Mouse (Mus musculus) hindbrain, embryonic 13.5 days (tissue): Measurements from ENCODE around the gene Olfr1335. TPM values are rescaled to one million over a fixed set of nuclear protein-coding genes. Genes with fewer than 3 reads are reported as not detected.
"Not testable (repeated sequence)": the region's sequence is repeated elsewhere in the genome, so short reads cannot be mapped to it uniquely, and the experiment has no call there.

Experiments used
- ATAC-seq: fragments of 200-750 bp; cut with Nextera tagmentation; 2 replicates; pipeline ENCODE4 v1.8.0; 2017; ENCODE audit warnings: moderate TSS enrichment; ENCODE audit not compliant: low FRiP score
- H3K27ac ChIP-seq: fragments of 300-500 bp; sonication (generic); 2 replicates; pipeline ENCODE4 v1.5.1; 2015; ENCODE audit warnings: inconsistent platforms, mild to moderate bottlenecking, moderate library complexity
- H3K27me3 ChIP-seq: fragments of 300-500 bp; sonication (generic); 2 replicates; pipeline ENCODE4 v1.6.1; 2015; ENCODE audit warnings: mild to moderate bottlenecking, inconsistent platforms
- H3K36me3 ChIP-seq: fragments of 300-500 bp; sonication (generic); 2 replicates; pipeline ENCODE4 v1.6.1; 2015; ENCODE audit warnings: mild to moderate bottlenecking, inconsistent platforms
- H3K4me1 ChIP-seq: fragments of 300-500 bp; sonication (generic); replicated peaks from 2 replicates; pipeline ENCODE4 v1.6.1; 2015; ENCODE audit warnings: inconsistent platforms
- H3K4me2 ChIP-seq: fragments of 300-500 bp; sonication (generic); 2 replicates; pipeline ENCODE4 v1.6.1; 2015; ENCODE audit warnings: inconsistent platforms, mild to moderate bottlenecking, moderate library complexity
- H3K4me3 ChIP-seq: fragments of 300-500 bp; sonication (generic); 2 replicates; pipeline ENCODE4 v1.5.1; 2015; ENCODE audit warnings: mild to moderate bottlenecking, inconsistent platforms
- H3K9ac ChIP-seq: fragments of 300-500 bp; sonication (generic); 2 replicates; pipeline ENCODE4 v1.6.1; 2015; ENCODE audit warnings: mild to moderate bottlenecking, inconsistent platforms
- H3K9me3 ChIP-seq: fragments of 300-500 bp; sonication (generic); 2 replicates; pipeline ENCODE4 v1.6.1; 2016; ENCODE audit warnings: inconsistent platforms
- WGBS: fragments of 180-500 bp; shearing (Covaris S2); methylation state at CpG from one replicate; pipeline ENCODE4 v1.1.7; 2015; 5-methylcytosine and 5-hydroxymethylcytosine counted together
- polyA plus RNA-seq: library from polyadenylated mRNA; unstranded; fragments of >200 nt; fragmentation: Nextera tagmentation; extraction: Ambion mirVana; gene quantifications from 2 replicates; pipeline ENCODE4 v1.2.1, GENCODE M21; 2015

The Olfr1335 gene
- not detected in 2 replicates for polyA plus RNA-seq

DNA sequence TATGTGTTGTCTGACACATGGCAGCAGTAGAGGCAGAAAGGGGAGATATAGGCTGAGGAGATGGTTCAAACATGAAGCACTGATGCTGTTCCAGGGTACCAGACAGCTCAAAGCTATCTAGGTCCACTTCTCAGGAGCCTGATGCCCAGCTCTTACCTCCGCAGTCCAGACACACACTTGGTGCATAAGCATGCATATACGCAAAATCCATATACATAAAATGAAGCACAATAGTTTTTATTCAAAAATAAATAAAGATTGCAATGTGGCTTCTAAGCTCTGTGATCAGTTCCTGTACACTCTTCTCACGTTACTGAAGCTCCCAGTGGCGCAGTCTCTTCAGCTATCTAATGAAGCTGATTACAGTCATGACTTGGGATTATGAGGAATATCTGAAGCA, at the start of gene Olfr1335:
TSS of gene Olfr1335 (minus strand) at position 101 of the 400 bp plus-strand sequence.
- ATAC-seq = no peak
- no peaks in the 10 kb centered on the region for H3K4me1 ChIP-seq
- H3K9ac ChIP-seq = no peak within 1 kb of the TSS
- no peaks in the 10 kb centered on the region for H3K9me3 ChIP-seq
- H3K4me3 ChIP-seq = no peak within 1 kb of the TSS
- no peak within 1 kb of the TSS for H3K4me2 ChIP-seq
- H3K36me3 ChIP-seq = no peaks in the 10 kb centered on the region
- H3K27me3 ChIP-seq = no peaks in the 10 kb centered on the region
- WGBS = 97% methylated on average over 4 of the region's 4 CpGs
- no peak within 1 kb of the TSS for H3K27ac ChIP-seq

DNA sequence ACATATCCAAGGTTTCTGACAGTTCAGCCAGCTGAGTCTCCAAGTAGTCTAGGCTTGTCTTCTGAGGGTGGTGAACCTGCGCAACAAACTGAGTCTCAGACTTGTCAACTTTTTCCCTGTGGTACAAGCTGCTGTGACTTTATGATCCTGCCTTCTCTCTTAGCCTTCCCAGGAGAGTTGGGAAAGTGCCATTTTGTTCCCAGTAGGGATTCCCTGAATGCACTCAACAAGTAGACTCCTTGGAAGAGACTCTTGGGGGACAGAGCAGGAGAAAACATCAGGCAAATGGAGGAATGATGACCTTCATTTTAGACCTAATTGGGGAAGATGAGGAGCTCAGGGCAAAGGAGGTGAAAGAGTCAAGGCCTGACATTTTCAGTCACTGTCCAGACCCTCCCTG, 26.4 kb upstream of the Olfr1335 start, which contains the start of gene Olfr1333:
TSS of gene Olfr1333 (minus strand) at position 101 of the 400 bp plus-strand sequence.
- H3K9ac ChIP-seq = no peak within 1 kb of the TSS
- no peak within 1 kb of the TSS for H3K4me3 ChIP-seq
- H3K4me2 ChIP-seq = no peak within 1 kb of the TSS
- no peaks in the 10 kb centered on the region for H3K9me3 ChIP-seq
- H3K4me1 ChIP-seq = no peaks in the 10 kb centered on the region
- no peaks in the 10 kb centered on the region for H3K27me3 ChIP-seq
- WGBS = 96% methylated on average over 1 of the region's 1 CpGs
- no peaks in the 10 kb centered on the region for H3K36me3 ChIP-seq
- no peak within 1 kb of the TSS for H3K27ac ChIP-seq
- ATAC-seq = no peak

DNA sequence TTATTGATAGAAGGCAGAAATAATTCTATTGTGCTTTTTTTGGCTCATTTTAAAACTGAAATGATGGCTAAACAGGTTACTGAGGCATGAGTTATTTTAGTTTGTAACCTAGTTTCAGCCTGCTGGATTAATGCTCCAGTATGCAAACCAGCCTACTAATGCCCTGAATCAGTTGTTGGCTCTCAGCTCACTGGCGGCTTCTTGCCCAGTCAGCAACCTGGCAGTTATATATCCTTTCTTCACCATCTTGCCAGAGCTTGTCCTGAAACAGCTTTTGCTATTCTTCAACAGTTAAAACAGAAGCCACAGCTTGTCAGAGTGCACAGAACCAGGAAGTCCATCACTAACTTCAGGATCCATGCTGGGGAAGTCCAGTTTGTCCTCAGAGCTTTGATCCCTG, 9.2 kb upstream of the Olfr1335 start:
- Histone ChIP-seq H3K36me3 (no peaks in the 10 kb centered on the region), H3K9ac (no peak overlapping the region)
- ATAC-seq = no peak

DNA sequence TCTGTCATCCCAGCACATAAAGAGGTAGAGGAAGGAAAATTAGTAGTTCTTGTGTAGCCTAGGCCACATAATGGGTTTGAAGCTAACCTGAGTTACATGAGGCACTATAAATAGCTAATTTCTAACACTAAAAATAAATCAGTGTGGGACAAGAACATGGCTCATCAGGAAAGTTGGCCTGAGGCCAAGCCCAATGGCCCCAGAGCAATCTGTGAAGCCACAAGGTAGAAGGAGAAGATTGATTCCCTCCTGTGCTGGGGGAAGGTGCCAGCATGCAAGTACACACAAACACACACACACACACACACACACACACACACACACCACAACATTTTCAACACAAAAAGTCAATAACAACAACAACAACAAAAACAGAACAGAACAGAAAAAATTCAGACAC, 16.9 kb downstream of the Olfr1335 start:
- not testable (repeated sequence) for H3K27ac ChIP-seq, H3K4me3 ChIP-seq, H3K4me1 ChIP-seq, H3K4me2 ChIP-seq, H3K27me3 ChIP-seq, H3K9ac ChIP-seq, H3K36me3 ChIP-seq, H3K9me3 ChIP-seq, ATAC-seq

More for the DNA sequence above, 9.2 kb upstream of the Olfr1335 start:
- no peaks in the 10 kb centered on the region for H3K9me3 ChIP-seq
- no peak overlapping the region for H3K27ac ChIP-seq
- H3K4me2 ChIP-seq = no peak overlapping the region
- H3K27me3 ChIP-seq = no peaks in the 10 kb centered on the region
- no peak overlapping the region for H3K4me3 ChIP-seq
- H3K4me1 ChIP-seq = no peaks in the 10 kb centered on the region
- WGBS = 93% methylated on average over 1 of the region's 1 CpGs

DNA sequence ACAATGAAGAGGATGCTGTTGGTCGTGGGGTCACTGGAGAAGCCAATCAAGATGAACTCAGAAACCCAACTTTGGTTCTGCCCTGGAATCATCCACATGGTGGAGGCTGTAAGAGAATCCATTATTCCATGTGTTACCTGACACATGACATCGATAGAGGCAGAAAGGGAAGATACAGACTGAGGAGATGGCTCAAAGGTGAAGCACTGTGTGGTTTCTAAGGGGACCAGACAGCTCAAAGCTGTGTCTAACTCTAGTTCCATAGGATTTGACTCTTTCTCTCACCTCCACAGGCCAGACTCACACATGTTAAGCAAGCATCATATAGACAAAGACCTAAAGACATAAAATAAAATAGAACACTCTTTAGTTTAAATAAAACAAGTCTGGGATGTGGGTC, 27.3 kb downstream of the Olfr1335 start, which contains the start of gene Olfr1337:
TSS of gene Olfr1337 (minus strand) at position 101 of the 400 bp plus-strand sequence.
- WGBS = 79% methylated on average over 2 of the region's 2 CpGs

More for the DNA sequence above, 27.3 kb downstream of the Olfr1335 start, which contains the start of gene Olfr1337:
- Histone ChIP-seq H3K4me1 (no peaks in the 10 kb centered on the region), H3K9ac (no peak within 1 kb of the TSS), H3K4me3 (no peak within 1 kb of the TSS), H3K4me2 (no peak within 1 kb of the TSS), H3K36me3 (no peaks in the 10 kb centered on the region), H3K27ac (no peak within 1 kb of the TSS), H3K9me3 (no peaks in the 10 kb centered on the region), H3K27me3 (no peaks in the 10 kb centered on the region)
- ATAC-seq = no peak

Other genes starting within 250 kb of the Olfr1335 start
- 1.3 and 2.3 TPM in 2 replicates for gene Cfap57, start 189.2 kb downstream of the Olfr1335 start, polyA plus RNA-seq
- 106 and 121 TPM in 2 replicates for gene Ebna1bp2, start 189.1 kb downstream of the Olfr1335 start, polyA plus RNA-seq
- gene Olfr62, start 151.0 kb downstream of the Olfr1335 start, polyA plus RNA-seq = not detected in 2 replicates
- not detected in 2 replicates for gene Olfr1342, start 117.2 kb downstream of the Olfr1335 start, polyA plus RNA-seq
- gene Olfr1341, start 106.4 kb downstream of the Olfr1335 start, polyA plus RNA-seq = not detected in 2 replicates
- gene Olfr1340, start 89.8 kb downstream of the Olfr1335 start, polyA plus RNA-seq = not detected in 2 replicates
- gene Olfr1339, start 77.8 kb downstream of the Olfr1335 start, polyA plus RNA-seq = not detected in 2 replicates
- not detected in 2 replicates for gene Olfr1338, start 51.2 kb downstream of the Olfr1335 start, polyA plus RNA-seq
- gene Olfr1337, start 27.4 kb downstream of the Olfr1335 start, polyA plus RNA-seq = not detected in 2 replicates
- gene Olfr1333, start 26.3 kb upstream of the Olfr1335 start, polyA plus RNA-seq = not detected in 2 replicates
- gene Olfr1331, start 54.7 kb upstream of the Olfr1335 start, polyA plus RNA-seq = not detected in 2 replicates
- not detected in 2 replicates for gene Olfr1330, start 78.7 kb upstream of the Olfr1335 start, polyA plus RNA-seq
- not detected in 2 replicates for gene Olfr1329, start 107.5 kb upstream of the Olfr1335 start, polyA plus RNA-seq
- not detected in 2 replicates for gene Olfr1328, start 128.7 kb upstream of the Olfr1335 start, polyA plus RNA-seq
- not detected in 2 replicates for gene Lao1, start 151.6 kb upstream of the Olfr1335 start, polyA plus RNA-seq